Mouse (Mus musculus) lung, postnatal 25 days (tissue): ENCODE data around the gene Adamts6.

Experiments used
- DNase-seq: peaks from one replicate; pipeline ENCODE4 v3.0.0; 2022; ENCODE audit warnings: low spot score

Gene Adamts6

DNA sequence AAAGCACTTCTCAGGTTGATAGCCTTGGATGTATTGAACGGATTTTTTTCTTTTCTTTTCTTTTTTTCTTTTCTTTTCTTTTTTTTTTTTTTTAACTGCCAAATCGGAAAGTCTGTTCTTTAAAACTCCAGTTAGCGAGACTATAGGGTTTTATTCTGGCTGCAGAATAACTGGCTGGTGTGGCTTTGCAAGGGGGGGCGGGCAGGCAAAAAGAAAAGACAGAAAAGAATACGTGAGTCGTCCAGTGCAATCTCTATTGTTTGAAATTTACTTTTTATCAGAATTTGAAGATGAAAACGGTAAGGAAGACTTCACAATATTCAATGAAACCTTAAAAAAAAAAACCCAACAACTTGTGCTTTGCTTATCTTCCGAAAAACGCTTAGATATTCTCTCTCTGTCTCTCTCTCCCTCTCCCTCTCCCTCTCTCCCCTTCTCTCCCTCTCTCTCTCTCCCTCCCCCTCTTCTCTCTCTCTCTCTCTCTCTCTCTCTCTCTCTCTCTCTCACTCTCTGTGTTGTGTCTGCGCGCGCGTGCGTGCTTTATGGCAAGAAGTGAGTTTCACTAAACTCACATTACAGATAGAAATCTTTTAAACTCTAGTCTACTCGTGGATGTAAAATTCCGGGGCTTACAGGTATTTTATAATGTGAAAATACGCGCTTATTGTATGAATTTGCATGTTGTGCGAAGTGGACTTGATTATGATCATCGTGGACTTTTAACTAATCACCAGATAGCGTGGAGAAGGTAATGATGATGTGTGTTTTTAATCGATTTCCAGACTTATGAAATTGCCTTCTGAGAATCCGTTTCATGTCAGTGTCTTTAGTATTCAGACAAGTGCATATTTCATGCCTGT is at the start of gene Adamts6:
Gene Adamts6, plus strand, starts transcription at position 470 of the 860 bp plus-strand sequence.
- DNase-seq, result peak; percentile 7

DNA sequence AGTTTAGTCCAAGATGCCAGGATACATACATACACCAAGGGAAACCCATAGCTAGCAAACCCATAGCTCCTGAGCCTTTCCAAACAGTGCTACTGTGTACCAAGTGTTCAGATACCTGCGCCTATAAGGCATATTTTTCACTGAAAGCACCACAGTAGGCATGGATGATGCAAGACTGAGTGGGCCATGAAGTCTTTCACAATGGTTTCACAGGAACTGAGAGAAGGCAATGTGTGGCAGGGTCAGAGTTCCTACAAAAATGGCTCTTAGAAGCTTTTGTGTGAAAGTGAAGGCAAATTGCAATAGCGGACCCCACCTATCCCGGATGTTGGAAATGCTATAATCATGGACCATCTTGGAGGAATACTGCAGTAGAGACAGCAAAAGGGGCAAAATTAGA is 28.6 kb upstream of the Adamts6 start:
- DNase-seq, result no peak

DNA sequence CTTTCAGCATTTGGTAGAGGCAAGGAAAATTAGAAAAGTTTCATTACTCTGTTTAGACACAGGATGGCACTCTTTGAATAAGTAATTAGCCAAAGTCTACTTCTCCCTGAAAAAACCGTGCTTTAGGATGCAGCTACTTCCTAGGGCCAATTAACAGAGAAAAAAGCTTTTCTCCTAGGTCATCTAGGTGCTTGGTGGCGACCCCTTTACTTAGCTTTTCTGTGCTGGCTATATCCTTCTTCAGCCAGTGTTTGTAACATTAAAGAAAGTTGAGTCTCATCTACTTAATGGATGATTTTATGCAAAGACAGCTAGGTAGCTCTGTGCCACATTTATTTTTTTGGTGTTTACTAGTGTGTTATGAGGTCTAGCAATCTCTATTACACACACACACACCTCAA is 2.6 kb upstream of the Adamts6 start:
- peak; percentile 48 for DNase-seq

DNA sequence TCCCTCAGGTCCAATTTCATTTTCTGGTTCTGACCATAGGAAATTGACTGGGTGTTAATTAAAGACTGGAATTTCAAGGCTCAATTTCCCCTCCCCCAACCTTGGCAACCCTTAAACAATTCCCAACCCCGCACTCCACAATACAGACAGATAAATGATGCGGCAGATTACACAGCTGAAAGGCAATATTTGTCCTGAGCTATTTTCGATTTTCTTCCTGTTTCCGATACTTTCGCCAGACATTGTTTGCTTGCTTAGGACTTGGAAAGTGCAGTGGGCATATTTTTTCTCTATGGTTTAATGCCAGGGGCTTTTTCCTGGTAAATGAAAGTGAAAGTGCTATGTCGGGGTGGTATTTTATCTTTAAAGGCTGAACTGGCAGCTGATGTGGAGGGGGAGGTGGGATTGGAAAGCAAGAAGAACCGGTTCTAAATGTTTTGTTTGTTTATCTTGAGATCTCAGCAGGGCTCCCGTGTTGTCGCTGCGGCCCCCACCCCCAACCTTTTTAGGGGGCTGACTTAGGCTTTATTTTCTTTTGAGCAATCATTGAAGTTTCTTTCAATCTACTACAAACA is 1.8 kb upstream of the Adamts6 start:
- DNase-seq, result peak; percentile 67

DNA sequence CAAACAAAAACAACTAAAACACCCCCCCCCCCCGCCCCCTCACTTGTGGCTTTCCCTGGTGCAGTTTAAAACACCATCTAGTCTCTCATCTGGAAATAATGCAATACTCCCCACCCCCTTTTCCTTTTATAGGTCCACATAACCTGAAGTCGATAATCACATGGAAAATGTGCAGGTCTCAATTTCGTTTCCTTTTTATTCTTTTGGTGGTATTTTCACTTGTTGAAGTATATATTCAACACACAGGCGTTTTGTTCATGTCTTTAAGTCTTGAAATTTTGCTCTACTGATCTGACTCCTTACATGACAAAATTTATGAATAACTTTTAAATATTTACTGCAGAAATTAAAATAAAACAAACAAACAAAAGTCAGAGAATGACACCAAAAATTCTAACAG is 1.3 kb upstream of the Adamts6 start:
- no peak for DNase-seq

DNA sequence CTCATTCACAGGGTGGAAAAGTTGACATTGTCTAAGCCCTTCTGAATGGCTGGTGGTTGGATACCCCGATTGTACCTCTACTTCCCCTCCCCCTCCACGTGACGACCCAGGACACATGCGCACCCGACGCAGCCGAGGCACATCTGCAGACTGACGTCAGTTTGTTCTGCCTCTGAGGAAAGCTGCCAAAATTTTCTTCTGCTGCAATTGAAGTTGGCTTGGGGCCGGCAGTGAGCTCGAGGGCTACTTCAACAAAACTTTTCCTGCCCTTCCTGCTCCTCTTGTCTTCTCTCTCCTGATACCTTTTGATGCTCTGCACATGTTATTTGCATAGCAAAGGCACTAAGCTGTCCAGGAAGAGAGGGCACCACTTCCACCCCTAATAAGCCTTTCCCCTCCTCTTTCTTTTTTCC is 732 bp upstream of the Adamts6 start:
- DNase-seq, result peak; percentile 96

DNA sequence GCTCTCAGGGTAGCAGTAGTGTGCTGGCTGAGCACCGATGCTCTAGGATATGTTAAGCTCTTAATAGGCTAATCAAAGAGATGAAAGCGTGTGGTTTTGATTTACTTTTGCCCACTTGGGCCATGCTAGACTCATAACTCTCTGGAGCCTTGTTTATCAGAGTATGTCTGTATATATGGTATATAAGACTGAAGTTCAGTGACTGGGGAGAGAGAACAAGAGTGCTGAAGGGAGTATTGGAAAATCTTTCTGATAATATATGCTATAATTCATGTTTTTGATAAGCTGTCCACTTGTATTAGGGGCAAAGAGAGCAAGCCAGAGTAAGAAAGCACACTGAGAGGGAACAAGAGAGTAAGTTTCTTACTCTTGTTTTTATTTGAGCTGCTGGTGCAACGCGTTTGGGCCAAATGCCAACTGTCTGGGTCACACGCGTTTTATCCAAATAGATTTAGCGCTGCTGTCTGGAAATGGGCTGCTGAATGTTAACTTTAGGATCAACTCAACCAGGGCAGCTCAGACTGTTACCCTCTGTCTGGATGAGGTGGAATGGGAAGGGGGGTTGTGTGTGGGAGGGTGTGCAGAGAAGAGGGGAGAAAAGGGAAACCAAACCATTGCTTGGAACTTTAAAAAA is 708 bp downstream of the Adamts6 start:
- peak; percentile 52 for DNase-seq

DNA sequence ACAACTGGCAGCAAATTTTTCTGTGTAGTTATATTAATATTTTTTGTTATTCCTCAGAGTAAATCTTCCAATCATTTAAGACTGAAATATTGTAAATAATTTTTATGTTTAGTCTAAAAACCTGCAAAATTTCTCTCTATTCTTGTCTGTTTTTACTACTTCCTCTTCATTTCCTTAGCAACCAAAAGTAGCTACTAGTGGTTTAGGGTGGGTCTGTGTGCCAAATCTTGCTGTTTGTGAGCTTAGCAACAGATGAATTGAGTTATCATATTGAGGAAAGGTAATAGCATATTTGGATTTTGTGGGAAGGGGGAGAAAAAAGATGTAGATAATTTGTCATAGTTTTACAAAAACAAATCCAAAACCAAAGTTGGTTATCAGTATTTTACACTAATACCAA is 1.5 kb downstream of the Adamts6 start:
- no peak for DNase-seq

DNA sequence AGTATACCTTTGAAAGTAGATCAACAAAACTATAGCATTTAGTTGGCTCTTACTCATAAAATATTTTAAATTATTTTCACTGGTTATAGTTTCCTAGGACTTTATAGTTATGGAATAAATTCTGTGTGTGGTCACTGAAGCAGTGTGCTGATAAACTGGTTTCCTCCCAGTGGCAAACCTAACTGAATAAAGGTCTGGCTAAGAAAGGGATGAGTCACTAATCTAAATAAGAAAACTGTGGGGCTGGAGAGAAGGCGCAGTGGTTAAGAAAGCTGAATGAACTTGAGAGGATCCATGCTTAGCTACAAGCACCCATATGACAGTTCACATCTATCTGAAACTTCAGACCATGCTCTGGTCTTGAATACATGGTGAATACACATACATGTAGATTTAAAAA is 7.8 kb downstream of the Adamts6 start:
- no peak for DNase-seq

DNA sequence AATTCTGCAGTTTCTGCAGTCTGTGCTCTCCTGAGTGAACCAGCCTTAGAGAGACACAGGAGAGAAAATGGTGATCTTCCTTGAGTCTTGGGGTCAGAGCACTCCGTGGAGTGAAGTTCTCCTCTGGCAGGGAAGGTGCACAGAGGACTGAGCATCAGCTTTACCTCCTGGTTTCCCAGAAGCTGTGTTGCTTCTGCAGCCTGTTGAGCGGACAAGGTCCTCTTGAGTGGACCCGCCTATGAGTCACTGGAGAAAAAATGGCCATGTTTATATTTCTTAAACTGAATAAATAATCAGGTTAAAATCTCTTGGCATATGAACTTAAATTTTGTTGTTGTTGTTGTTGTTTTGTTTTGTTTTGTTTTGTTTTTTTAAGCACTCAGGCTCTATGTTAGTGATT is 41.7 kb downstream of the Adamts6 start:
- DNase-seq, result no peak

DNA sequence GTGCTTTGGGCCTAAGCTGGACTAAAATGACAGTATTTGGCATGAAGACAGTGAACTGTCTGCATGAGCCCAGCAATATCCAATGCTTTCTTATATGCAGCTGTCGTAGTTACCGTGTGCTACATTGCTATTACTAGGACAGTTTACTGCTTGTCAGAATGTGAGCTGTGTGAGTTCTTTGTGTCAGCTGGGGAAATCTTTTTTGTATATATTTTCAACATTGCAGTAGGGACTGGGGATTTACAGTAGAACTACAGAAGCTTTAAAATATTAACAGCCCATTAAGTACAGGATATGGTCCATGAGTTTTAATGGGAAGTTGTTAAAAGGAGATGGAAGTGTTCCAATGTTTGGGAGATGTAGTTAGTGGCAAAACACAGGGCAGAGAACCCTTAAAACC is 42.1 kb downstream of the Adamts6 start:
- no peak for DNase-seq

DNA sequence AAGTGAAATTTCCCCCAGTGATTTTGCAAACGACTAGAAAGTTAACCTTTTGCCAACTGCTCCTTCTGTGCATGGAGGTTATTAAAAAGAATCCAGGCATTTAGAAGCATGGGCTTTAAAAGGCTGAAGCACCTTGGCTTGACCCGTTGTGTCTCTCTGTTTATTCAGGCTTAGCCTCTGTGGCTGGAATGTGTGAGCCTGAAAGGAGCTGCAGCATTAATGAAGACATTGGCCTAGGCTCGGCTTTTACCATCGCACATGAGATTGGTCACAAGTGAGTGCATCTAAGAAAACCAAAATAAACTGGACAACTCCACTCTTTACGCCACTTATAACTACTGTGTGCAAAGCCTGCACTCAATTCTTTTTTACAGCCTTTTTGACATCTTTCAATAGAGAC is 65.0 kb downstream of the Adamts6 start:
- no peak for DNase-seq

DNA sequence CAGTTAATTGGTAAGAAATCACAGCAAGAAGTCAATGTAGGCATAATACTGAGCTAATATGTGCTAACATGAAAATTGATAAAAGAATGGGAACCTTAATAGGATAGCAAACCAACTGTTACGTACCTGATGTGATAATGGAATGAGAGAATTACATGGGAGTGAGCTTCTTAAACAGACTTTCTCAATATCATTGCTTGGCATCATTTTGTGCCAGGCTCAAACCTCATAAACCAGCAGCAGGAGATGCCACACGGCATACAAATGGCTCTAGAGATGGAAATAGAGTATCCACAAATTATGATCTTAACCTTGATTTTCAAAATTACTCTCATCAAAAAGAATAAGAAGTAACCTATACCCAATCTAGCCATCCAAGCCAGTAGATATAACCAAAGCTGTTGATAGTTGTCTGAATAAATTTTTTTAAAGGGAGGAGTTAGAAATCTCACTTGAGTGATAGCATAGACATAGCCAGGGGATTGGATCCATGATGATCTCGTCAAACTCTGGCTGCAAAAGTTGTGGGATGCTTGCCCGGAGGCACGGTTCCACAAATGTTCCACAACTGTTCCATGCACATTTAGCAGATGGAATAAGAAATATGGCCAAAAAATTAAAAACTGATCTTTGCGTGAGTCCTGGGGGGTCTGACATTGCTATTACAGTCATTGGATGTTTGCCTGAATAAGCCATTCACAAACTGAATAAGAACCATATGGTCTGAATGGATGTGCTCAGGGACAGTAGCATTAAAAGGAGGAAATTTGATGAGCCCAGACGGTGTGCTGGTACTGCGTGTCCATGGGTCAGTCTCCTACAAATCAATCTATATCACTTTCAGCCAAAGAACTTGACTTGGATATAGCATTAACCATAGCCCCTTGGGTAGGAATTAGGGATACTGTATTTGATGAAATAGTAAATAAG is 106.1 kb downstream of the Adamts6 start:
- no peak for DNase-seq

DNA sequence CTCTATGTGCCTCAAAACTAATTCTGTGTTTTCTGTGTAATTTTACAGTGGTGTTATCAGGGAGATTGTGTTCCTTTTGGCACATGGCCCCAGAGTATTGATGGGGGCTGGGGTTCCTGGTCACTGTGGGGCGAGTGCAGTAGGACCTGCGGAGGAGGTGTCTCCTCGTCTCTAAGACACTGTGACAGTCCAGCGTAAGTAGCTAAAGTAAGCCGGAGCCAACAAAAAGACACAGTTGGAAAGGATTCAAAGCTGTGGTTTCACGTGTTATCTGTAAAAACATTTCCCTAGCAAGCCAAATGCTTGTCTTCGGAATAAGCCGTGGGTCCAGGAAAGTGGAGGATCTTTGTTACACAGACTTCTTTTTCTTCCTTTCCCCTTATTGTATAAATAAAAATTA is 110.2 kb downstream of the Adamts6 start:
- no peak for DNase-seq

DNA sequence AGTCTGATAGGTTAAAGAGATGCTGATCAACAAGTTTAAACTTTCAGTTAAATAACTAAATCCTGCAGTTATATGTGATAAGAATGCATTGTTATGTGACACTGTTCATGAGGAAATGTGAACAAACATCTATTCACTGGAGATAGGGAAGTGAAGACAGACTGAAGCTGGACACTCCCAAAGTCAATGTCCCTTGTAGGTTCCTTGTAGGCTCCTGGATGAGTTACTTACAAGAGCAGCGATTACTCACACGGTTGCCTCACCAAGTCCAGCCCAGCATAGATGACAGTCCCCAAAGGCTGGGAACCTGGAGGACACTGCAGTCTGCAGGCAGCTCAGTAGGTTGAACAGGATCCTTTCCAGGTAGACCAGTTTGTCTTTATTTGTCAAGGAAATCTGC is 145.1 kb downstream of the Adamts6 start:
- no peak for DNase-seq

DNA sequence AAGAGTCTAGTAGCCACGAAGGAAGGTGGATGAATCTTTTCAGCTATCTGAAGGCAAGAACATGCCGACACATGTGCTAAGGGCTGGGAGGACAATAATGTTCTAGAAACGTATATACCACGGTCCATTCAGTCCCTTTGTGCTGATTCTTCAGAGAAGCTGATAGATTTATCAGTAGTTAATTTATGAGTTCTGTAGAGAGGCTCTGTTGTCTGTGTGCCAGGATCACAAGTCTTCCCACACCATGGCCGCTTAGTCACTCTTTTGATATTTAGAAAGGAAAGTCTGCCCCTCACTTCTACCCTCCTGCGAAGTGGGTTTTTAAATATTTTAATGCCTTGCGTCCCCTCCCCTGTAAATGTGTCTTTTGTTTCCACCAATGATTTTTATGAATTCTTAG is 154.9 kb downstream of the Adamts6 start:
- DNase-seq, result no peak

DNA sequence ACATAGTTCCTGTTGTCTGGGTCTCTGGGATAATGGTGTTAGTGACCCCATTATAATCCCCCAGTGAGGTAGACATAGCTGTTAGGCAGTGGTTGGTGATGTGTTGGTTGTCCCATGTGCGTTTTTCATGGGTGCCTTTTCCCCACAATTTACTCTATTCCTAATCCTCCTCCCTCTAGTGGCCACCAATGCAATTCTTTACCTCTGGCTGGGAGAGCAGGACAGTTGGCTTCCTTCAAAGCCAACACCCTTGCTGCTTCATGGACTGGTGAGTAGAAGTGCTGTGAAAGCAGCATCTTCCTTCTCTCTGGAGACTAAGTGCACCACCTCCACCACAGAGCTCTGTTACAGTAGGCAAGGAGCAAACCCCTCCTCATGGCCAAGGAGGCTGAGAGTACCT is 157.8 kb downstream of the Adamts6 start:
- DNase-seq, result no peak

DNA sequence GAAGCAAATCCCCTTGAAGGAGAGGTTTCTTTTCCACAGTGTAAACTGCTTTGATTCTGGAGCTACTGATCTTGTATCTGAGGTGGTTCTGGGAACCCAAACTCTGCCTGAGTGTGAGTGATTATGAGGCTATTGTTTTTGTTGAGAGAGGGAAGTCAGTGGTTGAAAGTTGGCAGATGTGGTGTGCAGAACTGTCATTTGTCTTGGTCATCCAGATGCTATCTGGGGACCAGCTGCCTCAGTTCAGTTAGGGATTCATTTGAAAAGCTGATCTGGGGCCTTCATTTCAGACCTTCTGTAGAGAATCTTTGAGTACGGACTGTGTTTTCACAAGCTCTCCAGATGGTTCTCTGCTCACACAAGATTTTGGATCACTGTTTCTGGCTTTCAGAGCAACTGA is 159.3 kb downstream of the Adamts6 start:
- no peak for DNase-seq

DNA sequence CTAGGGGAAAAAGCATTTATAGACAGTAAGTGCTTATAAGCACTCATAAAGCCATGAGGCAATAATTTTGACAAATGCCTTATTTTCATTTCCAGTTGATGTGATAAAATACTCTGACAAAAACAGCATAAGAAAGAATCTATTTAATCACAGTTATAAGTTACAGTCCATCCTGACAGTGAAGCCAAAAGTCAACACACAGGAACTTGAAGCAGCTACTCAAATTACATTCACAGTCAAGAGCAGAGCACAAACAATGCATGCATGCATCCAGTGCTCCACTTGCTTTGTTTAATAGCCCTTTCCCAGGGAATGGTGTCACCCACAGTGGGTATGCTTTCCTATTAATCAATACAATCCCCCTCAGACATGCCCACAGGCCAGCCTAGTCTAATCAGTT is 159.8 kb downstream of the Adamts6 start:
- no peak for DNase-seq

DNA sequence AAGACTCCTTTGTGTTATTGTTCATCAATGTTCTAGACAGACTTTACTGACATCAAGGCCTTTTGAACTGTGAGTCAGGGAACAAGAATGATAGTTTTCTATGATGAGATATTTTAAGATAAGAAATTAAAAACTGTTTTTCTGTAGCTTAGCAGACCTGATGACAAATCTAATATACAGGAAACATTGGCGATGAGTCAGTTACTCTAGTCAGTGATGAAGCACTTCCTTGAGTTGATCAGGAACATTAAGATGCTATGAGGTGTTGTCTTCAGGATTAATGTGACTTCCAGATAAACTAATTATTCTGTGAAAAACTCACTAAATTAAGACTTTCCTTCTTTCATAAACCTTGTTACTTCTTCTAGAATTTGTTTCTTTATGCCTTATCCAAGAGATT is 160.7 kb downstream of the Adamts6 start:
- no peak for DNase-seq

DNA sequence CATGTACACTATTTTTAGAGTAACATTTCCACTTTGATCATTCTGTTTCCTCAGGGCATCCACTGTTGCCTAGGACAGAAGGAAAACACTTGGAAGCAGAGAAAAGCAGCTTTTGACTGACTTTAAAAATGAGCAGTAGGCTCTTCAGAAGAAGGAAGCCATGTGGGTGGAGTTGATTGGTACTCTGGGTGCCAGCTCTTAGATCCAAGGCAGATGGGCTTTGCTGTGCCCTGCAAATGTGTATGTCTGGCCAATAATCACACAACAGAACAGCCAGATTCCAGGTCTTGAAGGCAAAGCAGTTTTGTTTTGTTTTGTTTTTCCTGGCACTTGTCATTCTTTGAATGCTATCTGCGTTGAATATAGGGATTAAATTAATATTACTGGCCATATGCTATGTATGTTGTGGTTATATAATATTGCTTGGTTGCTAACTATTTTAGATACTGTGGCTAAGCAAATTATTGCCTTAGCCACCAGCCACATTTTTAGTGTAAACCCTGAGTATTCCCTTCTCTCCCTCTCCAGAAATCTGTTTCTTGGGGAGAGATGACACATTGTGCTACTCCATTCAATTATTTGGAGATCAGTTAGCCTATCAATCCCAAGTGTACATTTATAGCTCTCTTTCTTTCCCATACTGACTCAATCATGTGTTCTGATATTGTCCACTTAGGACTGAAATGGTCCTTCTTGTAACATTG is 165.8 kb downstream of the Adamts6 start:
- no peak for DNase-seq

DNA sequence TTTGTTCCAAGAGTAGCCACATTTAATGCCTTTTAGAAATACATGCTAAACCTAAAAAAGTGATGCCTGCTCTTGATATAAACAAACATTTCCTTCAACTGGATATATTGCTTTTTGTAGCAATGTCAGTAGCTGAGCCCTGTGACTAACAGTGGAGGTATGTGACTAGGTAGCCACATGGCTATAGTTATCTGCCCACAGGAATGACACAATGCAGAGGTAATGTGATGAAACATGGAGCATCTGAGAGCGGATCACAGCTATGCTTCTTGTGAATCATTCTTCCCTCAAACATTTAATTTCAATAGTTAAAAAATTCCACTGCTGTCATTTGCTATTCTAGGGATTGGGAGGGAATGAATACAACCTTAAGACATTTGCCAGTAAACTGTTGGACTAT is 172.7 kb downstream of the Adamts6 start:
- no peak for DNase-seq
